ENCODE assay signal across 26 mouse cellular contexts in genomic region chr9:118860613-118861141, GRCm38 (mm10).
A peak's percentile ranks its signal among the peaks of the same experiment; 100 is the strongest.
DNase-seq lines count a peak whose midpoint lies in the region; ATAC-seq lines count a peak whose summit lies in the region.
"Had no signal": no experiment of that assay in that cellular context is flagged by ENCODE, and none has a peak within 500 bp of the region (broad histone marks: within the 10 kb centered on the region; RNA-seq: fewer than 3 reads in every experiment).

No protein-coding gene starts in this region.

- 26% methylated on average over 12 of the region's 12 CpGs for WGBS in heart, embryonic 10.5 days
- 41% methylated on average over 12 of the region's 12 CpGs for WGBS in kidney, embryonic 14.5 days
- WGBS in limb, embryonic 10.5 days, result 25% methylated on average over 12 of the region's 12 CpGs

- no peaks in the 10 kb centered on the region for H3K9me3 ChIP-seq in heart, embryonic 10.5 days
- H3K9me3 ChIP-seq in kidney, embryonic 14.5 days (ENCODE audit: control insufficient read depth, low read length), result no peaks in the 10 kb centered on the region
- no peaks in the 10 kb centered on the region for H3K9me3 ChIP-seq in limb, embryonic 10.5 days (replicated peaks)
- H3K9me3 ChIP-seq: forebrain, embryonic 13.5 days; heart, embryonic 15.5 days; limb, embryonic 13.5 days; liver, embryonic 13.5 days; megakaryocyte, embryonic 14.5 days; neural tube, embryonic 12.5 days had no signal

- no peak overlapping the region for H3K4me2 ChIP-seq in kidney, embryonic 14.5 days (replicated peaks; ENCODE audit: low read depth, low read length)
- H3K4me2 ChIP-seq: forebrain, embryonic 13.5 days; heart, embryonic 15.5 days; limb, embryonic 13.5 days; liver, embryonic 13.5 days; neural tube, embryonic 12.5 days had no signal

- no peak for ATAC-seq in kidney, embryonic 14.5 days (ENCODE audit: low FRiP score, low TSS enrichment)
- ATAC-seq: activated CD4-positive, CD25-positive, alpha-beta regulatory T cell, adult 4 months; CD4-positive, CD25-positive, alpha-beta regulatory T cell, adult 4 months; forebrain, embryonic 13.5 days had no signal

- peak overlapping the region; percentile 22; the same call in 1 of the 2 replicates for H3K27ac ChIP-seq in heart, embryonic 10.5 days
- H3K27ac ChIP-seq in kidney, embryonic 14.5 days (ENCODE audit: low read depth, low read length), result peak overlapping the region; percentile 32; the same call in 1 of the 2 replicates
- peak overlapping the region; percentile 4 for H3K27ac ChIP-seq in limb, embryonic 10.5 days
- H3K27ac ChIP-seq: forebrain, embryonic 13.5 days; heart, embryonic 15.5 days; limb, embryonic 13.5 days; liver, embryonic 13.5 days; neural tube, embryonic 12.5 days had no signal

- H3K9ac ChIP-seq in kidney, embryonic 14.5 days (ENCODE audit: low read depth, low read length), result no peak overlapping the region
- H3K9ac ChIP-seq: forebrain, embryonic 13.5 days; heart, embryonic 15.5 days; limb, embryonic 13.5 days; liver, embryonic 13.5 days; neural tube, embryonic 12.5 days had no signal

- intact Hi-C loops in heart, postnatal 25 days (cut with DNase I), result no loop called here

- no peak overlapping the region for H3K4me3 ChIP-seq in heart, embryonic 10.5 days
- H3K4me3 ChIP-seq in kidney, embryonic 14.5 days (ENCODE audit: low read length), result no peak overlapping the region
- H3K4me3 ChIP-seq in limb, embryonic 10.5 days, result no peak overlapping the region
- H3K4me3 ChIP-seq: forebrain, embryonic 13.5 days; heart, embryonic 15.5 days; limb, embryonic 13.5 days; liver, embryonic 13.5 days; megakaryocyte, embryonic 14.5 days; neural tube, embryonic 12.5 days had no signal

- H3K27me3 ChIP-seq in heart, embryonic 10.5 days (ENCODE audit: insufficient read depth, poor library complexity, severe bottlenecking), result peaks cover 12% of the 10 kb centered on the region; the same call in 1 of the 2 replicates
- no peaks in the 10 kb centered on the region for H3K27me3 ChIP-seq in kidney, embryonic 14.5 days (ENCODE audit: control insufficient read depth, insufficient read depth, low read length)
- H3K27me3 ChIP-seq in limb, embryonic 10.5 days (ENCODE audit: low read depth, poor library complexity, severe bottlenecking), result no peaks in the 10 kb centered on the region
- H3K27me3 ChIP-seq: forebrain, embryonic 13.5 days; heart, embryonic 15.5 days; limb, embryonic 13.5 days; liver, embryonic 13.5 days; neural tube, embryonic 12.5 days had no signal

- H3K4me1 ChIP-seq in heart, embryonic 10.5 days, result peaks cover 62% of the 10 kb centered on the region
- H3K4me1 ChIP-seq in kidney, embryonic 14.5 days (ENCODE audit: control insufficient read depth, insufficient read depth, low read length), result peaks cover 25% of the 10 kb centered on the region
- H3K4me1 ChIP-seq in limb, embryonic 10.5 days, result peaks cover 57% of the 10 kb centered on the region
- H3K4me1 ChIP-seq: forebrain, embryonic 13.5 days had no signal

- no peak for DNase-seq in heart, embryonic 10.5 days (ENCODE audit: low spot score)
- DNase-seq in heart, postnatal 25 days (ENCODE audit: low spot score), result no peak
- DNase-seq in kidney, postnatal 36 days, result no peak
- DNase-seq in embryo, embryonic 10 days (ENCODE audit: low spot score), result peak; percentile 55
- DNase-seq in limb, embryonic 10.5 days (ENCODE audit: low spot score), result no peak
- DNase-seq in right cerebral cortex, postnatal 25 days, result no peak
- DNase-seq in left cerebral cortex, adult 11 months (ENCODE audit: low spot score), result no peak
- DNase-seq: adrenal gland, postnatal 10 days; cerebellum, postnatal 10 days; gastrocnemius, postnatal 10 days; heart, adult 11 months; kidney, adult 8-10 months; kidney, postnatal 25 days; layer of hippocampus, adult 9-11 months; liver, embryonic 13.5 days; lung, postnatal 10 days; thymus, postnatal 36 days had no signal

- H3K36me3 ChIP-seq in heart, embryonic 10.5 days, result 0 out of 2 replicates have a peak, but pooled peaks cover under 1% of the 10 kb centered on the region
- peaks cover 9% of the 10 kb centered on the region; the same call in 1 of the 2 replicates for H3K36me3 ChIP-seq in kidney, embryonic 14.5 days (ENCODE audit: control insufficient read depth, insufficient read depth, low read length)
- no peaks in the 10 kb centered on the region for H3K36me3 ChIP-seq in limb, embryonic 10.5 days
- H3K36me3 ChIP-seq: G1E; heart, embryonic 15.5 days; limb, embryonic 13.5 days; liver, embryonic 13.5 days; neural tube, embryonic 12.5 days had no signal
